Mouse (Mus musculus) cerebellum, adult 9-11 months (tissue): Measurements from ENCODE around the gene Eef1g.
"Not testable (repeated sequence)": the region's sequence is repeated elsewhere in the genome, so short reads cannot be mapped to it uniquely, and the experiment has no call there.

Source experiments
- DNase-seq: peaks from one replicate; pipeline ENCODE4 v3.0.0; 2022

The Eef1g gene

DNA sequence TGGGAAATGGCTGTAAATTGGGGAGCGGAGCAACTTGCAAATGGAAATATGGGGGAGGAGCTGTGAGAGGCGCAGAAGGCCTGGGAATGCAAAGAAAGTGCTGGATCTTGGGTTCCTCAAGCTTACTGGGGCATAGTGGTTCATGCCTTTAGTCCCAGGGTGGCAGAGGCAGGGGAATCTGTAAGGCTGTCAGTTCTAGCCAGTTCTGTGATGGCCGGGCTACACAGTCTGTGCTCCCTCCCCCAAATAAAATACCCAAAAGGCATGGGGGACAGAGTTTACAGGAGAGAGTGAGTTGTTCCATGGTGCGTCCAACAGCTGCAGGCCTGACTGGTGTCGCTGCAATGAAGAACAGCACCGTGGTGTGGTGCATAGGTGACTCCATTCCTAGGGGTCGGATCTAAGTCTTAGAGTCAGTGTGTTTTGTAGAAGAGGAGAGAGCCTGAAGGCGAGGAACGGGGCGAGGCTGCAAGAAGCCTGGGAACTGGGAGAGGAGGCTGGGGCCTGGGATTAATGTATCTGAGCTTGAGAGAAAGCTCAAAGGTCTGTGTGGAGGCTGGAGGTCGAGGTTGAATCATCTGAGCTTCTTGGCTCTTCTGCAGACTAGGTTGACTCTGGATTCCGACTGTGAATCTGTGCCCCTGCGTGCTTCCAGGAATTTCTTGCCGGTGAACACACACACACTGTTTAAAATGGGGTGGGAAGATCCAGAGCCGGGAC is 21.7 kb downstream of the Eef1g start:
- no peak for DNase-seq

- no peak for DNase-seq
Observed at GRCm38 (mm10) chr19:8989066-8989566, 22.3 kb downstream of the Eef1g start, which contains the start of gene Ahnak. Ahnak (plus strand) TSS chr19:8989284.

- no peak for DNase-seq
Observed at GRCm38 (mm10) chr19:8989567-8990431, 23.0 kb downstream of the Eef1g start.

- no peak for DNase-seq
Observed at GRCm38 (mm10) chr19:8990432-8991102, 23.7 kb downstream of the Eef1g start.

DNA sequence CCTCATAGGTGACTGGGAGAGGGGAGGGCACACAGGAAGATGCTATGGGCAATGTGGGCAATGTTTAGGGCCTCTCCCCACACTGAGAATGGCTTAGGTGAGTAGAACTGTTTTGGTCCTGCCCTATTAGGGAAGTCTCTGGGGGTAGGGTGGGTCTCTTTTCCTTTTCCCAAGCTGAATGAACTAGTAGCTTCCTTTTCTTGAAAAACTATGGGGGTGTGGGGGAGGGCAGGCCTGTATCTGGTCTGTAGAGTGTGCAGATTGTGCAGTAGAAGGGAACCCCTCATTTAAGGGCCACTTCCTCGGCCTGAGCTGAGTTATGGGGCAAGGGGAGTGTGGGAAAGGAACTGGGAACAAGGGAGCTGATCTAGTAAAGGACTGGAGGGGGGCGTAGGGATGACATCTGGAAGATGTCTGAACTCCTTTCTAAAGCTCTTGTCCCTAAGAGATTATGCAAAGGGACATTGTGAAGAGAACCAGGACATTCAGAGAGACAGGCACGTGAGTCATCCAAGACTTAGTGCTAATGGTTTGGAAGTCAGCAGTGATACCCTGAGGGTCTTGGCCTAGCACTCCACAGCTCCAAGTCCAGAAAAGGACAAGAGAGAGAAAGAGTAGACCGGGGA is 24.5 kb downstream of the Eef1g start:
- DNase-seq: no peak

- no peak for DNase-seq
Observed at GRCm38 (mm10) chr19:8991871-8992735, 25.3 kb downstream of the Eef1g start.

DNA sequence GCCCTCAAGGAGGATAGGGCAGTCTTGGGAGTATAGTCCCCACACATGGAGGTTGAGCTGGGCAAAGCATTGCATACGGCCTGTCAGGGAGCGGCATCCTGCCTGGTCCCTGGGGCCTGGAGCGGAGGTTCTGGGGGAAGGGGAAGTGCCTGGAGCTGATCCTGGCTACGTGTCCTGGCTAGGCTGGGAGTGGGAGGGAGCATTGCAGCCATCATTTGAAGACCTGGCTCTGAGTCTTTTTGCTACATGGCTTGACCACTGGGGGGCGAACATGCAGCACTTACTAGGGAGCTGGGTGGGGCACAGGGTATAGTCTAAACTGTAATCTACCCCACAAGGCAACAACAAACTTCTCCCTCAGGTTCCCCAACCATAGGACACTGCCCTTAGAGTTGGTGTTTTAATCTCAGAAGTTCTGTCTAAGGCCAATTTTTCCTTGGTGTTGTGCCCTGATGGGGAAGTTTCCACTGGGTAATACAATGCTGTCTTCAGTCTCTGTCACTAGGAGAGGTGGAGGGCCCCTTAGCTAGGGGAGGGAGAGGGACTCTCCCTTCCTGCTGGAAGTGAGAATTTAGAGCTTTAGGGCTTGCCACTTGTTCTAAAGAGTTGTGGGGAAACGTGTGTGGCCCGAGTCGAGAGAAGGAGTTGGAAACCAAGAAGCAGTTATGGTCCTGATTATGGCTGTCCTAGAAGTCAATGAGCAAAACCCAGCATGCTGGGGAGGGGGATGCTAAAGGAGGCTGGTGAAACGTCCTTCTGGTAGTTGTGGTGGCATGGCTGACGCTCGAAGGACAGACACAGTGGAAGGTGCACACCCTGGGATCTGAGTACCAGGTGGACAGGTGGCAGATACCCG is 26.2 kb downstream of the Eef1g start:
- peak; percentile 28 for DNase-seq

DNA sequence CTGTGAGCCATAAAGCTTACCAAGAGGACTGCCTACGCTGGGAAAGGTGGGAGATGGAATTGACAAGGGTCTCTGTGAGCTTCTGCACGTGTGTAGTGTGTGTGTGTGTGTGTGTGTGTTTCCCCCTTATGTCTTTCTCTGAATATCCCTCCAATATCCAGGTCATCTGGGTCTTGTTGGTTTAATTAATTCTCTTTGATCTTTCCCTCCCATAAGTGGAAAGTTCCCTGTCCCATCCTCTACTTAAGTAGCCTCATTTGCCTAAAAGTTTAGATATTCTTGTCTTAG is 26.7 kb downstream of the Eef1g start:
- no peak for DNase-seq

DNA sequence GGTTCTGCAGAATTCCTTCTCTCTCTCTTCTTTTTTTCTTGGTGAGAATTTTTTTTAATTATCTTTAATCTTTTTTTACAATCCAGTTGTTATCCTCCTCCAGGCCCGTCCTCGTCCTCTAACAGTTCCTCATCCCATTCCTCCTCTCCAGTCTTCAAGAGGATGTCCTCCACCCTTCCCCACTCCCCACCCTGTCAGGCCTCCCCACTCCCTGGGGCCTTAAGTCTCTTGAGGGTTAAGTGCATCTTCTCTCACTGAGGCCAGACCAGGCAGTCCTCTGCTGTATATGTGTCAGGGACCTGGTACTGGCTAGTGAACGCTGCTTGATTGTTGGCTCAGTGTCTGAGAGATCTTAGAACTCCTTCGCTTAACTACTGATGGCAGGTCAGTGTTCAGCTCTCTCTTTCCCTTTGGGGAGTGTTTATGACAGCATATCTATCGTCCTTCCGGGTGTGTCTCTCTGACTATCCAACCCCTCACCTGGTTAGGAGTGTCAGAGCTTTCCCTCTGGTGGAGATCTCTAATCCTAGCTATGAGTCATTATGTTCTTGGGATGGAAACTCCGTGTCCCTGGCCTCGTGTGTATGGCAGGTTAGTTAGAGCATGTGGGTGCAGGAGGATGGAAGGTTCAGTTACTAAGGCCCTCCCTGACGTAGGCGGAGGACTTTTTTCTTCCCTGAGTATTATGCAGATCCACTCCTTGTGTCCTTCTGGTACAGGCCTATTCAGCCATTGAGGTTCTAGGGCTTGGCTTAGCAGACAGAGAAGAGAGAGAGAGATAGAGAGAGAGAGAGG is 28.2 kb downstream of the Eef1g start:
- DNase-seq: no peak

GRCm38 (mm10) chr19:8996601-8997000 is 29.8 kb downstream of the Eef1g start:
- DNase-seq: no peak

- DNase-seq: no peak
Observed at GRCm38 (mm10) chr19:8997546-8997945, 30.7 kb downstream of the Eef1g start.

DNA sequence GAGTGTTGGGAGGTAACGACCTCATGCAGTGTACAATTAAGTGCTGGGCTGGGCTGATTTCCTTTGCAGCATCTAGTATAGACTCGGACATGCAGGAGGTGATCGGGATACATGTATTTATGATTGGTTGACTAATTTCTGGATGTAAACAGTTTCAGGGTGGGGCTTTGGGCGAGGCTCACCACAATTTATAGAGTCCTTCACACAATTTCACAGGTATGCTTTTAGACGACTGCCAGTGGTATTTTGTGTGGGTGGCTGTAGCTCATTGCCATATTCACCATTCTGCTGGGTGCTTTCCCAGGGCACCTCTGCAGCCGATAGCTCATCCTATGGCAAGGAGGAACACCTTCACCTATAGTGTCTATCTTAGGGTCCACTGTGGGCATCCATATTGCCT is 31.7 kb downstream of the Eef1g start:
- no peak for DNase-seq

DNA sequence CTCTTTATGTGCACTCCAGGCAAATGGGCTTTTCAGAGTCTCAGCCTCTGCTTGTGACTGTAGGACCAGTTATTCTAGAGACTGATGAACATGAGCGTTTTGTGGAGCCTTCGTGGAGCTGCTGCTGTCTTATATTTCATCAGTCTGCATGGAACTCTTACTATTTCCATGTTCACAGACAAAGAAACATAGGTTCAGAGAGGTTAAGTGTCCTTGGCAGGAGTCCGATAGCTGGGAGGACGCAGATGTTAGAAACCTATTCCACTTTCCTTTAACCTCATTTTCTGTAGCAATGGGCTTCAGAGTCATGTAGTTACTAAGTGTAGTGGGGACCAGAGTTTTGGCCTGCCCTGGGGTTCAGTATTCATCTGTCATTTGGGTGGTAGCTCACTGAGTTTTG is 32.4 kb downstream of the Eef1g start:
- no peak for DNase-seq

DNA sequence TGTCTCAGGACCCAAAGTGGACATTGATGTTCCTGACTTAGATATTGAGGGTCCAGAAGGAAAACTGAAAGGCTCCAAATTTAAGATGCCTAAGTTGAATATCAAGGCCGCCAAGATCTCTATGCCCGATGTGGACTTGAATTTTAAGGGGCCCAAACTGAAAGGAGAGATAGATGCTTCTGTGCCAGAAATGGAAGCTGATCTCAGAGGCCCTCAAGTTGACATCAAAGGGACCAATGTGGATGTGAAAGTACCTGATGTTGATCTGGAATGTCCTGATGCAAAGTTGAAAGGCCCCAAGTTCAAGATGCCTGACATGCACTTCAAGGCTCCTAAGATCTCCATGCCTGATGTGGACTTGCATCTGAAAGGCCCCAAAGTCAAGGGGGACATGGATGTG is 40.1 kb downstream of the Eef1g start:
- not testable (repeated sequence) for DNase-seq

GRCm38 (mm10) chr19:9019298-9019697 is 52.5 kb downstream of the Eef1g start:
- DNase-seq: no peak

- DNase-seq: peak; percentile 5
Observed at GRCm38 (mm10) chr19:9023021-9023778, 56.4 kb downstream of the Eef1g start.

DNA sequence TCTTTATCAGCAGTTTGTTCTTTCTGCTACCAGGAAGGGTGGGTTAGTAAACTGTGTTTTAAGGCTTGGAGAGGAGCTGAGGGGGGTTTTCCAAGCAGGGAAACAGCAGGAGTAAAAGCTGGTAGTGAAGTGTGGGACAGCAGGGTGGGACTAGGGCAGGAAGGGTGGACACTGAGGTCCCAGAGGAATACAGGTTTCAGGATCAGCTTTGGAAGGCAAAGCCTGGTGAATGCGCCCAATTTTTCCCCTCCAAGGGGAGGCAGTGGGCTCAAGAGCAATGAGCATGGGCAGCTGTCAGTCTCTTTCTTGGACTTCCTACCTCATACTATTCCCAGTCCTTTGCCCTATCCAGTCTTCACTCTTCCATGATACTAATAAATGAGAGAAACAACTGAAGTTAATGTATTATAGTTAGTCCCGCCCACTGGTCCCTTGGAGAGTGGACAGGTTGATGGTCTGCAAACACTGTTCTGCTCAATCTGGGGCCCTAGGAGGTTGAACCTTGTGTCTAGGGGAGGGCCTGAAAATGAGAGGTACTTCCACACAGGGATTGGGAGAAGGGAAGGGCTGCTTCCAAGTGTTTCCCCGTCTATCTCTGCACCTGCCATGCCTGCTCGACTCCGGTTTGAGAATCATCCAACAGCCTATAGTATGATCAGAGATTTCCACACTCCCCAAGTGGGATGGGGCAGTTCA is 58.9 kb downstream of the Eef1g start:
- no peak for DNase-seq

- DNase-seq: peak; percentile 9
Observed at GRCm38 (mm10) chr19:9026634-9027033, 59.8 kb downstream of the Eef1g start.

GRCm38 (mm10) chr19:9027795-9028194 is 61.0 kb downstream of the Eef1g start:
- DNase-seq: no peak
